Mouse (Mus musculus) liver, postnatal 0 days (tissue): ENCODE data around the gene Pitpnm3. TPM values are rescaled to one million over a fixed set of nuclear protein-coding genes. Genes with fewer than 3 reads are reported as not detected.

Experiments used
- ATAC-seq: fragments of 200-750 bp; cut with Nextera tagmentation; 2 replicates; pipeline ENCODE4 v1.8.0; 2017; ENCODE audit warnings: mild to moderate bottlenecking, moderate library complexity
- DNase-seq: peaks from one replicate; pipeline ENCODE4 v3.0.0-alpha.2; 2016
- H3K27ac ChIP-seq: fragments of 300-500 bp; sonication (generic); 2 replicates; pipeline ENCODE4 v1.5.1; 2014; ENCODE audit warnings: antibody characterized with exemption, moderate library complexity, mild to moderate bottlenecking, low read depth
- H3K27me3 ChIP-seq: fragments of 300-500 bp; sonication (generic); 2 replicates; pipeline ENCODE4 v1.6.1; 2014; ENCODE audit warnings: low read length, control low read depth, mixed read lengths; ENCODE audit not compliant: insufficient read depth
- H3K36me3 ChIP-seq: fragments of 300-500 bp; sonication (generic); replicated peaks from 2 replicates; pipeline ENCODE4 v1.6.1; 2014; ENCODE audit warnings: mild to moderate bottlenecking, control low read depth, low read length, moderate library complexity, mixed read lengths; ENCODE audit not compliant: insufficient read depth
- H3K4me1 ChIP-seq: fragments of 300-500 bp; sonication (generic); 2 replicates; pipeline ENCODE4 v1.6.1; 2014; ENCODE audit warnings: antibody characterized with exemption, mild to moderate bottlenecking, control low read depth; ENCODE audit not compliant: insufficient read depth
- H3K4me2 ChIP-seq: fragments of 300-500 bp; sonication (generic); 2 replicates; pipeline ENCODE4 v1.6.1; 2014; ENCODE audit warnings: low read depth, mild to moderate bottlenecking, low read length, moderate library complexity, mixed read lengths
- H3K4me3 ChIP-seq: fragments of 300-500 bp; sonication (generic); 2 replicates; pipeline ENCODE4 v1.5.1; 2014; ENCODE audit warnings: low read depth, low read length
- H3K9ac ChIP-seq: fragments of 300-500 bp; sonication (generic); replicated peaks from 2 replicates; pipeline ENCODE4 v1.6.1; 2014; ENCODE audit warnings: mild to moderate bottlenecking, moderate library complexity
- H3K9me3 ChIP-seq: fragments of 300-500 bp; sonication (generic); 2 replicates; pipeline ENCODE4 v1.6.1; 2016; ENCODE audit warnings: mild to moderate bottlenecking, control low read depth, low read length, mixed read lengths
- CTCF ChIP-seq: sonication (generic); IDR thresholded peaks from 2 replicates; pipeline ENCODE4 v1.5.1; 2016; ENCODE audit warnings: antibody characterized with exemption, low read depth
- EP300 ChIP-seq: IDR thresholded peaks from 2 replicates; pipeline ENCODE4 v1.6.1; 2016; ENCODE audit warnings: antibody characterized with exemption, low read depth, mild to moderate bottlenecking
- WGBS: fragments of 180-500 bp; shearing (Covaris S2); extraction: QIAGEN DNeasy Blood & Tissue Kit; methylation state at CpG from one replicate; pipeline ENCODE4 v1.1.7; 2014; ENCODE audit not compliant: insufficient replicate concordance; 5-methylcytosine and 5-hydroxymethylcytosine counted together
- polyA plus RNA-seq: library from polyadenylated mRNA; unstranded; fragments of >200 nt; fragmentation: Nextera tagmentation; extraction: Ambion mirVana; gene quantifications from 2 replicates; pipeline ENCODE4 v1.2.1, GENCODE M21; 2015

Pitpnm3 gene
- polyA plus RNA-seq, 1 experiment from 2014 or later = not detected

DNA sequence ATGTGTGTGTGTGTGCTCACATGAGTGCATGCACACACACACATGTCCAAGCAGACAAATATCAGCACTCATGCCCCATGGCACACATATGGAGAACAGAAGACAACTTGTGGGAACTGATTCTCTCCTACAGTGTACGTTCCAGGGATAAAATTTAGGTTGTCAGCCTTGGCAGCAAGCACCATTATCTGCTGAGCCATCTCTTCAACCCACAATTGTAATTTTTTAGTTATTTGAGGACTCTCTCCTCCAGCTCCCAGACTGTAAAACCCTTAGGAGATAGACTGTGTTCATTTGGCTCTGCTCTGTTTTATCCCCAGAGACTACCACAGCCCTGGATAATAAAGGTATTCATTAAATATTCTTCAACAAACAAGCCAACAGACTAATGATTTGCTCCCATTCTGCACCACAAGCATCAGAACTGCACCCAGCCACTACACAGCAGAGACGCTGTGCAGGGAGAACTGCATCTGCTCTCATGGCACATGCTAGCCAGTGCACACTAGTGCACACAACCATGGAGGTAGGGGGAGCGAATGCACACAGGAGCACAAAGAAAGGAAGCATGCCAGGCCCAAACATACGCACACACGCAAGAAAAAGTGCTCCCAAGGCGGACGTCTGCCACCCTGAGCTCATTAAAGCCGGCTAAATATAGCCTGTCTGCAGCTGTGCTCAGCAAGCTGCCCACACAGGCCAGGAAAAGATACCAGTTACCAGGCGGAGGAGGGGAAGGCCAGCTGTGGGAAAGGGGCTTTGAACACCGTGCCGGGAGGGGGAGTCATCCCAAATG lies 49.1 kb downstream of the Pitpnm3 start:
- WGBS = 44% methylated on average over 11 of the region's 11 CpGs
- Histone ChIP-seq H3K4me2 (no peak overlapping the region), H3K27ac (no peak overlapping the region), H3K9ac (no peak overlapping the region), H3K9me3 (no peaks in the 10 kb centered on the region), H3K4me1 (no peaks in the 10 kb centered on the region), H3K4me3 (no peak overlapping the region), H3K27me3 (no peaks in the 10 kb centered on the region), H3K36me3 (no peaks in the 10 kb centered on the region)
- no peak for ATAC-seq
- no peak for DNase-seq
- TF ChIP-seq CTCF = no peak
- no peak for TF ChIP-seq EP300

DNA sequence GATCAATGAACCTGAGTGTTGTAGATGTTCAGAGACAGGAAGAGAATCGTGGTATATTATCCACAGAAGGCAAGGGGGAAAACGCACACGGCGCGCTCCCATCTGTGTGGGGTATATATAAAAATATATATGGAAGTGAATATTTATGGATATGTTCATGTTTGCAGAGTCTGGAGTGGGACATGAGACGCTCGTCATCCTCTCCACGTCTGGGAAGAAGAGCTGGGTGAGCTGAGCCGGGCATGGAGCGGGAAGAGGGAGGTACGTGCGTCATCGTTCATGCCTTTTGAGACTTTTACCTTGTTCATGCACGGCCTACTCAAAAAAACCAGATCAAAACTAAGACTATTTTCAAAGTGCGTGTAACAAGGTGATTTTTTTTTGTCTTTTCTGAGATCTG lies 51.2 kb downstream of the Pitpnm3 start:
- H3K9me3 ChIP-seq = no peaks in the 10 kb centered on the region
- H3K27ac ChIP-seq = no peak overlapping the region
- no peaks in the 10 kb centered on the region for H3K36me3 ChIP-seq
- H3K9ac ChIP-seq = no peak overlapping the region
- WGBS = 86% methylated on average over 15 of the region's 15 CpGs
- ATAC-seq (no peak), DNase-seq (no peak)
- H3K4me1 ChIP-seq = no peaks in the 10 kb centered on the region
- no peaks in the 10 kb centered on the region for H3K27me3 ChIP-seq
- H3K4me3 ChIP-seq = no peak overlapping the region
- no peak overlapping the region for H3K4me2 ChIP-seq
- TF ChIP-seq EP300 (no peak), CTCF (no peak)

DNA sequence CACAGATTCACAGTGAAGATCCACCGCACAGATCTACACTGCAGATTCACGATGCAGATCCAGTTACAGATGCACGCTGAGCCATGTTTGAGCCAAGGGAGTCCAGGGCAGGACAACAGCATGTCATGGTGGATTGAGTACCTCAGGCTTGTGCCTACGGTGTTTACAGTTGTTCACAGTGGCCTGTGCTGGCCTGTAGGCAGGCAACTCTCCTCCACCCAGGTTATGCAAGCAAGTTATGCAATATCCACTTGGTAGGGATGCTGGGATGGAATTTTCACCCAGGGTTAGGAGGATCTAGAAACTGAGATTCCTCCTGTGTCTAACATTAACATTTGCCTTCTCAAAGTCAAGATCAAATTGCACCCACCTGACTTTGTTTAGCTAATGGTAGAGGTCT lies 53.0 kb downstream of the Pitpnm3 start:
- H3K36me3 ChIP-seq = no peaks in the 10 kb centered on the region
- H3K27me3 ChIP-seq = no peaks in the 10 kb centered on the region
- H3K9me3 ChIP-seq = no peaks in the 10 kb centered on the region
- no peak overlapping the region for H3K9ac ChIP-seq
- no peak overlapping the region for H3K4me3 ChIP-seq
- WGBS = 77% methylated on average over 4 of the region's 4 CpGs
- ATAC-seq = 0 out of 2 replicates have a peak, but pooled peaks have one; percentile 31
- no peaks in the 10 kb centered on the region for H3K4me1 ChIP-seq
- H3K4me2 ChIP-seq = no peak overlapping the region
- no peak for DNase-seq
- no peak for TF ChIP-seq EP300
- no peak for TF ChIP-seq CTCF
- no peak overlapping the region for H3K27ac ChIP-seq

DNA sequence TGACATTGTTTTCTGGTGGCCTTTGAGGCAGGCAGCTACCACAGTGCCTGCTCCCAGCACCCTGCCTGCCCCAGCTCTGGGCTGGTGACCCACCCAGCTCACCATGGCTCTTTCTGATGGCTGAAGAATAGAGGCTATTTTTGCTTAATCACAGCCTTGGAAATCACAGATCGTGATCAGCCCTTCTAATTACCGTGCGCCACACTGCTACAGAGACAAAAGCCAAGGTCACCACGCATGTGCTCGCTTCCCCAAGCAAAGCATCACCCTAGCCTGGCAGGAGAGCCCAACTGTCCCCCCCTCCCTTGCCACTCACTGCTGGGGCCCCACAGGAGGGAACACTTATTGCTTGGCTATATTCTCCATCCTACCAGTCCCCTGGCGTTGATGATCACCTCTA lies 55.1 kb downstream of the Pitpnm3 start:
- H3K36me3 ChIP-seq = no peaks in the 10 kb centered on the region
- no peak for TF ChIP-seq EP300
- TF ChIP-seq CTCF = no peak
- no peak overlapping the region for H3K27ac ChIP-seq
- no peaks in the 10 kb centered on the region for H3K27me3 ChIP-seq
- H3K4me1 ChIP-seq = no peaks in the 10 kb centered on the region
- ATAC-seq (no peak), DNase-seq (no peak)
- no peak overlapping the region for H3K9ac ChIP-seq
- no peak overlapping the region for H3K4me3 ChIP-seq
- WGBS = 78% methylated on average over 6 of the region's 6 CpGs
- no peak overlapping the region for H3K4me2 ChIP-seq
- no peaks in the 10 kb centered on the region for H3K9me3 ChIP-seq

DNA sequence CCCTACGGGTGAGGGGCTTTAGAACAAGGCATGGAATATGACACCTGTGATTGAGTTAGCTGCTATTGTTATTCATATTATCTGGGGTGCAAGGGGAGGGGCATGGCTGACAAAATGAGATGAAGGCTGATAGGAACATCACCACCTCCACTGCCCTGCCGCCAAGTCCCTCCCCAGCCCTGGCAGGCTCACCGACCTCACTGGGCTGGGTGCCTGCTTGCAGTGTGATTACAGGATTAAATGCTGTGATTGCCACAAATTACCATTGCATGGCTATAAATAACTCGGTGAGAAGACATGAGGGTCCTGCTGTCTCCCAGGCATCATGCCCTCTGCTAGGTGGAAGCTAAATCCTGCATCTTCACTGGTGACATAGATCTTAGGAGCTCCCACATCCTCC lies 56.9 kb downstream of the Pitpnm3 start:
- H3K36me3 ChIP-seq = no peaks in the 10 kb centered on the region
- ATAC-seq (no peak), DNase-seq (no peak)
- no peaks in the 10 kb centered on the region for H3K27me3 ChIP-seq
- no peaks in the 10 kb centered on the region for H3K9me3 ChIP-seq
- no peak for TF ChIP-seq CTCF
- TF ChIP-seq EP300 = no peak
- no peak overlapping the region for H3K9ac ChIP-seq
- WGBS = 55% methylated on average over 4 of the region's 4 CpGs
- no peak overlapping the region for H3K4me3 ChIP-seq
- H3K27ac ChIP-seq = no peak overlapping the region
- no peaks in the 10 kb centered on the region for H3K4me1 ChIP-seq
- H3K4me2 ChIP-seq = no peak overlapping the region

DNA sequence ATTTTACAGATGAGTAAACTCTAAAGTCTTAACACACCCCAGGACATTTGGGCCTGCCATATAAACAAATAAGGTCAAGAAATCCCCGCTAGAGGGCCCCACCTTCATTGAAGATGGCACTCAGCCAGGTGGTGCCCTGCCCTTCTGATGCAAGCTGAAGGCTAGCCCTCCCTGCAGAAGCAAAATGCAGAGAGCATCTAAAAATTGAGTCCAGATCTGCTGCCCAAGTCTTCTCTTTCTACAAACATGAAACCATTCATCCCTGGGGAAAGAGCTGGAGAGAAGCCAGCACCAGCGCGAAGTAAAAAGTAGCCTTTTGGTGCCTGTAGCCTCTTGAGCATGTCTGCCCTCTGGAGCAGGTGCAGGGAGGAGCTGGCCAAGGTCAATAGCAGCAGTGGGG lies 57.5 kb downstream of the Pitpnm3 start:
- Histone ChIP-seq H3K4me3 (no peak overlapping the region), H3K9ac (no peak overlapping the region), H3K27me3 (no peaks in the 10 kb centered on the region), H3K9me3 (no peaks in the 10 kb centered on the region), H3K27ac (no peak overlapping the region), H3K4me1 (no peaks in the 10 kb centered on the region), H3K4me2 (no peak overlapping the region), H3K36me3 (no peaks in the 10 kb centered on the region)
- WGBS = 43% methylated on average over 3 of the region's 3 CpGs
- DNase-seq (no peak), ATAC-seq (no peak)
- TF ChIP-seq EP300 = no peak
- TF ChIP-seq CTCF = 0 out of 2 replicates have a peak, but pooled peaks have one; percentile 13
